Mouse (Mus musculus): ENCODE results near the gene 1700029J07Rik.
A peak's percentile ranks its signal among the peaks of the same experiment; 100 is the strongest.

Gene 1700029J07Rik

DNA sequence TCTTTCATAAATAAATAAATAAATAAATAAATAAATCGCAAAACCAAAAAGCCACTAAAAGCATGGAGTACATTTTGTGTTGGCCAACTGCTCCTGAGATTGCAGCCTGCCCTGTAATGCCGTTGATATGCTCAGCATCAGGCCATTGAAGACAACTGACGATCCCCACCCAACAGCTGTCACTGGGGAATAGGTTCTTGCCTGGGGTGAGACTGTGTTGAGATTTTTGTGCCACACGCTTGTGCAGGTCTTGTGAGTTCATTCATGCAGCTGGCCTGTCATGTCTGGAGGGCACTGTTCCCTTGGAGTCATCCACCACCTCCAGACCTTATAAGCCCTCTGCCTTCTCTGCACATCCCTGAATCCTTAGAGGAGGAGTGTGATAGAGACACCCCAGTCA, 28.8 kb downstream of the 1700029J07Rik start:
- no peak for DNase-seq

- DNase-seq = no peak
These were observed 38.1 kb downstream of the 1700029J07Rik start for GRCm38 (mm10) chr8:45936986-45937385.

DNA sequence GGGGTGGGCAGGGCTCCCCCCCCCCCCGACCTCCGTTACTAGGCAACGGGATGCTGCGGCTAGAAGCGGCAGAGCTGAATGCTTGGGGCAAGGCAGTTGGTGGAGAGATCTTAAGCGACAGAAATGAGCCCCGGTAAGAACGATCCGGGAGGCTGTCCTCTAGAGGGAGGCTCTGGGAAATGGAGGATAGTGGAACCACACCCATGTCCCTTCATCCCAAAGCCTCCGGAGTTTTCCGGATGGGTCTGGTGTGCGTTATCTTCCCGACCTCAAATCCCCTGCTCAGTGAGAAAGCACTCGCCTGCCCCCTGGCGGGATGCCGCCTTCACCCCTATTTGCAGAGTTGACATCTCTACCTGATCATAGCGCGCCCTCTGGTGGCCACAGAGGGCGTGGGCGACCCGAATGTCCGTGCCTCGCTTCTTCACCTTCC, 40.5 kb downstream of the 1700029J07Rik start, which contains the start of gene Ccdc110:
TSS of gene Ccdc110 (plus strand) at position 38 of the 433 bp plus-strand sequence.
- DNase-seq = peak; percentile 95 to 98

DNA sequence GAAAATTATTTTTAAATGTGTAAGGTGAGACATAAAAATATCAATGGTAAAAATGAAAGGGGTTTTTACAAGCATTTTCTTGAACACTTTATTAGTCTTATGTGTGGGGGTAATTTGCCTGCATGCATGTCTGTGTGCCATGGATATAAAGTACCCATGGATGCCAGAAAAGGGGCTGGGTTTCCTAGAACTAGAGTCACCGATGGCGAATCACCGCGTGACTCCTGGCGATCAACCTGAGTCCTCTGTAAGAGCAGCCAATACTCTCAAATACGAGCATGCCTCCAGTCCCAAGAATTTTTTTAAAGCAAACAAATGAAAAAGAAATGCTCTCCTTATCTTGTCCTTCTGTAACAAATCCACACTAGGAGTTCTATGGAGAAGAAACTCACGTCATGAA, 52.9 kb downstream of the 1700029J07Rik start:
- DNase-seq = no peak

DNA sequence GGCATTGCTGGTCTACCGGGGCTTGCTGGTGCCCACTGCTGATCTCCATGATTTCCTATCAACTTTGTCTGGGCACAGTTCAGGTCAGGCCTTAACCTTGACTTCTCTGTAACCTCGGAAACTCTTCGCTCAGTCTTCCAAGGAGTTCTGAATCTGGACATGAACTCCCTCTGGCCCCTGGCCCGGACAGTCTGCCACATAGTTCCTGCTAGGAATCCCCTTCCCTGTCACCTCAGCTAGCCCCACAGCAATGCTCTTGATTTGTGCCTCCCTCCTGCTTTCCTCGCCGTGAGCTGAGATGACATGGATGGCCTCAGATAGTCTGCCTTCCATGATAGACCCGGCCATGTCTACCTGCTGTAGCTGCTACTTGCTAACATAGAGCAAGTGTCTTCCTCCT, 54.7 kb downstream of the 1700029J07Rik start:
- DNase-seq = no peak

GRCm38 (mm10) chr8:45918891-45919290, 56.2 kb downstream of the 1700029J07Rik start:
- no peak for DNase-seq

GRCm38 (mm10) chr8:45917040-45917679, 57.9 kb downstream of the 1700029J07Rik start:
- no peak for DNase-seq

GRCm38 (mm10) chr8:45916496-45916895, 58.6 kb downstream of the 1700029J07Rik start:
- DNase-seq = no peak

- no peak for DNase-seq
These were observed 61.3 kb downstream of the 1700029J07Rik start for GRCm38 (mm10) chr8:45913707-45914106.

DNA sequence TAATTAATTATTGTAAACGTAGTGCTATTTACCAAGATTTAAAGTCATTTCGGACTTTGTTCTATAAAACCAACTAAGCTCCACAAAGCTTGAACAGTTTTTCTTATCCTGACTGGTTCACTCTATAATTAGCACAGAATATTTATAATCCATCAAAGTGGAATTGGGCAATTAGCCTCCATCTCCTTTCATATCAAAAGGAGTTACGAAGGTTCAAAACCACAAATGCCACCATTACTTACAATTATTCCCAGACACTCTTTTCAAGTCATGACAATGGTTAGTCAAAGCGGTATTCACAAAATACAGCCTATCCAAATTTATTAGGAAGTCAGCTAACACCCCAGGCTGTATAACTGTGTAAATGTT, 68.8 kb downstream of the 1700029J07Rik start:
- DNase-seq = no peak

GRCm38 (mm10) chr8:45905591-45906250, 69.3 kb downstream of the 1700029J07Rik start:
- no peak for DNase-seq

GRCm38 (mm10) chr8:45903659-45904058, 71.4 kb downstream of the 1700029J07Rik start:
- no peak for DNase-seq
